In genomic region chr11:89186911-89187621, GRCm38 (mm10) we compare ENCODE assay signal across 8 mouse cellular contexts.
DNase-seq lines count a peak whose midpoint lies in the region; ATAC-seq and TF ChIP-seq lines count a peak whose summit lies in the region.

No protein-coding gene starts in this region.

- 0 out of 2 replicates have a peak overlapping the region, but pooled peaks have one; percentile 15 for H3K9ac ChIP-seq in embryonic facial prominence, embryonic 15.5 days
- no peak overlapping the region for H3K9ac ChIP-seq in heart, adult 2 months (ENCODE audit: low read depth, low read length)
- H3K9ac ChIP-seq in midbrain, embryonic 15.5 days, result 0 out of 2 replicates have a peak overlapping the region, but pooled peaks have one; percentile 10

- peak overlapping the region; percentile 27 for H3K4me3 ChIP-seq in embryonic facial prominence, embryonic 15.5 days (replicated peaks)
- peak overlapping the region; percentile 30 for H3K4me3 ChIP-seq in heart, adult 2 months
- peak overlapping the region; percentile 38 for H3K4me3 ChIP-seq in limb, embryonic 10.5 days
- H3K4me3 ChIP-seq in midbrain, embryonic 15.5 days, result peak overlapping the region; percentile 17

- TF ChIP-seq EP300 in heart, adult 2 months (IDR thresholded peaks at IDR 0.05; ENCODE audit: insufficient read depth, low read depth, low read length), result no peak

- H3K4me2 ChIP-seq in embryonic facial prominence, embryonic 15.5 days (replicated peaks), result peak overlapping the region; percentile 48
- peak overlapping the region; percentile 36 for H3K4me2 ChIP-seq in midbrain, embryonic 15.5 days

- no peaks in the 10 kb centered on the region for H3K9me3 ChIP-seq in embryonic facial prominence, embryonic 15.5 days (replicated peaks)
- H3K9me3 ChIP-seq in limb, embryonic 10.5 days (replicated peaks), result no peaks in the 10 kb centered on the region
- no peaks in the 10 kb centered on the region for H3K9me3 ChIP-seq in midbrain, embryonic 15.5 days

- H3K27ac ChIP-seq in embryonic facial prominence, embryonic 15.5 days (replicated peaks), result peak overlapping the region; percentile 81
- H3K27ac ChIP-seq in heart, adult 2 months, result peak overlapping the region; percentile 17; the same call in 1 of the 2 replicates
- peak overlapping the region; percentile 33 for H3K27ac ChIP-seq in limb, embryonic 10.5 days
- H3K27ac ChIP-seq in midbrain, embryonic 15.5 days, result peak overlapping the region; percentile 36; the same call in 1 of the 2 replicates

- TF ChIP-seq POLR2A in heart, adult 2 months (IDR thresholded peaks at IDR 0.05; ENCODE audit: insufficient read depth, low read depth, low read length), result no peak

- ATAC-seq in embryonic facial prominence, embryonic 15.5 days (ENCODE audit: insufficient number of reproducible peaks, low FRiP score, low TSS enrichment, low read depth), result peak; percentile 88
- ATAC-seq in midbrain, embryonic 15.5 days (replicated peaks), result peak; percentile 56; the same call in 1 of the 2 replicates

- under 1% methylated on average over 26 of the region's 26 CpGs for WGBS in embryonic facial prominence, embryonic 15.5 days
- 3% methylated on average over 26 of the region's 26 CpGs for WGBS in heart, adult 2 months
- 8% methylated on average over 26 of the region's 26 CpGs for WGBS in limb, embryonic 10.5 days
- 6% methylated on average over 26 of the region's 26 CpGs for WGBS in midbrain, embryonic 15.5 days

- no peak for TF ChIP-seq CTCF in heart, adult 2 months (IDR thresholded peaks at IDR 0.05)

- H3K36me3 ChIP-seq in embryonic facial prominence, embryonic 15.5 days, result no peaks in the 10 kb centered on the region
- H3K36me3 ChIP-seq in heart, adult 2 months (ENCODE audit: control insufficient read depth, insufficient read depth, low read length), result no peaks in the 10 kb centered on the region
- H3K36me3 ChIP-seq in limb, embryonic 10.5 days, result no peaks in the 10 kb centered on the region
- no peaks in the 10 kb centered on the region for H3K36me3 ChIP-seq in midbrain, embryonic 15.5 days (replicated peaks)

- H3K27me3 ChIP-seq in embryonic facial prominence, embryonic 15.5 days, result no peaks in the 10 kb centered on the region
- H3K27me3 ChIP-seq in heart, adult 2 months (ENCODE audit: control insufficient read depth, insufficient read depth, low read length), result no peaks in the 10 kb centered on the region
- peaks cover 34% of the 10 kb centered on the region; the same call in 1 of the 2 replicates for H3K27me3 ChIP-seq in limb, embryonic 10.5 days (ENCODE audit: low read depth, poor library complexity, severe bottlenecking)
- H3K27me3 ChIP-seq in midbrain, embryonic 15.5 days (replicated peaks), result no peaks in the 10 kb centered on the region

- intact Hi-C loops in heart, adult 2 months (cut with DNase I), result no loop called here

- peaks cover 26% of the 10 kb centered on the region for H3K4me1 ChIP-seq in embryonic facial prominence, embryonic 15.5 days
- no peaks in the 10 kb centered on the region; the same call in 1 of the 2 replicates for H3K4me1 ChIP-seq in heart, adult 2 months (ENCODE audit: control insufficient read depth, insufficient read depth, low read length)
- peaks cover 12% of the 10 kb centered on the region for H3K4me1 ChIP-seq in limb, embryonic 10.5 days
- H3K4me1 ChIP-seq in midbrain, embryonic 15.5 days, result peaks cover 19% of the 10 kb centered on the region

- DNase-seq in adrenal gland, postnatal 4 days (ENCODE audit: low spot score in 2 of 2), result peak; percentile 26 to 47
- peak; percentile 81 to 85 for DNase-seq in heart, adult 2 months
- DNase-seq in kidney, adult 11 months, result peak; percentile 78
- peak; percentile 67 for DNase-seq in limb, embryonic 10.5 days (ENCODE audit: low spot score)
- DNase-seq in testis, postnatal 10 days (ENCODE audit: low spot score), result peak; percentile 79
- DNase-seq in spleen, adult 12 weeks (ENCODE audit: low spot score), result no peak

- H3K79me2 ChIP-seq in heart, adult 2 months (replicated peaks; ENCODE audit: control insufficient read depth, insufficient read depth, low read length), result no peaks in the 10 kb centered on the region

Comparison
In these comparisons a context has a peak if more than half of its experiments do, and no peak if none do; other contexts are left out.
1. H3K27ac ChIP-seq: peak in every context shown above with its lines; median percentile 81 in embryonic facial prominence, embryonic 15.5 days; 36 in midbrain, embryonic 15.5 days; 33 in limb, embryonic 10.5 days; 17 in heart, adult 2 months.